Mouse (Mus musculus): ENCODE results near the gene Emilin1.
A peak's percentile ranks its signal among the peaks of the same experiment; 100 is the strongest.

Emilin1 gene

GRCm38 (mm10) chr5:30907413-30908059, 5.7 kb upstream of the Emilin1 start, which contains the start of gene Ost4:
Gene Ost4 (minus strand): TSS chr5:30907788.
- peak; percentile 92 to 97 for DNase-seq (ENCODE audit: low spot score in 2 of 2)

- DNase-seq (ENCODE audit: low spot score in 2 of 2): no peak
Measured at GRCm38 (mm10) chr5:30908426-30909299, 4.5 kb upstream of the Emilin1 start.

- no peak for DNase-seq (ENCODE audit: low spot score in 2 of 2)
Measured at GRCm38 (mm10) chr5:30909300-30909659, 3.9 kb upstream of the Emilin1 start.

- DNase-seq (ENCODE audit: low spot score in 2 of 2): no peak
Measured at GRCm38 (mm10) chr5:30909863-30910262, 3.3 kb upstream of the Emilin1 start.

- no peak for DNase-seq (ENCODE audit: low spot score in 2 of 2)
Measured at GRCm38 (mm10) chr5:30910481-30910880, 2.7 kb upstream of the Emilin1 start.

- no peak for DNase-seq (ENCODE audit: low spot score in 2 of 2)
Measured at GRCm38 (mm10) chr5:30912156-30912555, 1.0 kb upstream of the Emilin1 start.

- DNase-seq (ENCODE audit: low spot score in 2 of 2): no peak
Measured at GRCm38 (mm10) chr5:30914101-30914635, 966 bp downstream of the Emilin1 start.

- DNase-seq (ENCODE audit: low spot score in 2 of 2): no peak
Measured at GRCm38 (mm10) chr5:30914849-30915248, 1.6 kb downstream of the Emilin1 start.

GRCm38 (mm10) chr5:30915456-30915855, 2.3 kb downstream of the Emilin1 start:
- DNase-seq (ENCODE audit: low spot score in 2 of 2): no peak

- peak; percentile 72 to 87 for DNase-seq (ENCODE audit: low spot score in 2 of 2)
Measured at GRCm38 (mm10) chr5:30915974-30916433, 2.8 kb downstream of the Emilin1 start.

GRCm38 (mm10) chr5:30916841-30917240, 3.6 kb downstream of the Emilin1 start:
- DNase-seq (ENCODE audit: low spot score in 2 of 2): no peak

- DNase-seq (ENCODE audit: low spot score in 2 of 2): no peak
Measured at GRCm38 (mm10) chr5:30917348-30917747, 4.1 kb downstream of the Emilin1 start.

- DNase-seq (ENCODE audit: low spot score in 2 of 2): no peak
Measured at GRCm38 (mm10) chr5:30917891-30918670, 4.9 kb downstream of the Emilin1 start.

- no peak for DNase-seq (ENCODE audit: low spot score in 2 of 2)
Measured at GRCm38 (mm10) chr5:30918691-30919090, 5.5 kb downstream of the Emilin1 start.

- DNase-seq (ENCODE audit: low spot score in 2 of 2): no peak
Measured at GRCm38 (mm10) chr5:30919831-30920614, 6.8 kb downstream of the Emilin1 start.

GRCm38 (mm10) chr5:30920621-30921020, 7.4 kb downstream of the Emilin1 start:
- no peak for DNase-seq (ENCODE audit: low spot score in 2 of 2)

GRCm38 (mm10) chr5:30921256-30922033, 8.2 kb downstream of the Emilin1 start, which contains the start of gene Khk:
Gene Khk (plus strand): TSS chr5:30921431.
- peak; percentile 77 to 89 for DNase-seq (ENCODE audit: low spot score in 2 of 2)

- no peak for DNase-seq (ENCODE audit: low spot score in 2 of 2)
Measured at GRCm38 (mm10) chr5:30922581-30923041, 9.4 kb downstream of the Emilin1 start.

- DNase-seq (ENCODE audit: low spot score in 2 of 2): no peak
Measured at GRCm38 (mm10) chr5:30923119-30923518, 9.9 kb downstream of the Emilin1 start.

- no peak for DNase-seq (ENCODE audit: low spot score in 2 of 2)
Measured at GRCm38 (mm10) chr5:30924614-30925013, 11.4 kb downstream of the Emilin1 start.

Data from urinary bladder, postnatal 36 days (tissue).